Mouse (Mus musculus) CH12F3 (cell line): ENCODE results near the gene Rplp0.

Source experiments
- in situ Hi-C: fragments of 300-500 bp; cut with MboI; formaldehyde crosslinking; loops from 2 replicates; pipeline ENCODE4 v1.14.3; 2020; ENCODE audit warnings: low sequenced_read_pairs

Rplp0 gene

DNA sequence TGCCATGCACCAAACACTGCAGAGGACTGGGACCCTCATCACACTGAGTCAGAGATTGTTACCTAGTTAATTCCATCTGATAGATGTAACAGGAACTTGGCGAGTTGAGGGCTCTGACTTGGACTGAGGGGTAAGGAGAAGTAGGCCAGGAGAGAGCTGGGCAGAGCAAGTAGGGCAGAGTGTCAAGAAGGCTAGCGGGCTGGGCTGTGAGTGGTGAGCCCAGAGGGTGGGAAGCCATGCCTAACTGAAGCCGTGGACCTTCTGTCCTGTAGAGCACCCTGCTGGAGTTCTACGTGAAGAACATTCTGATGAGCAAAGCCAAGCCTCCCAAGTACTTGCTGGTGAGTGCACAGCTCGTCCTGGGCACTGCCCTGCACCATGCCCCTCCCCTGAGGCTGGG lies 20.1 kb downstream of the Rplp0 start:
- in situ Hi-C loops: loop anchor here (5.0 kb wide), 1 partner anchor 33 kb away; no protein-coding TSS in a partner anchor

DNA sequence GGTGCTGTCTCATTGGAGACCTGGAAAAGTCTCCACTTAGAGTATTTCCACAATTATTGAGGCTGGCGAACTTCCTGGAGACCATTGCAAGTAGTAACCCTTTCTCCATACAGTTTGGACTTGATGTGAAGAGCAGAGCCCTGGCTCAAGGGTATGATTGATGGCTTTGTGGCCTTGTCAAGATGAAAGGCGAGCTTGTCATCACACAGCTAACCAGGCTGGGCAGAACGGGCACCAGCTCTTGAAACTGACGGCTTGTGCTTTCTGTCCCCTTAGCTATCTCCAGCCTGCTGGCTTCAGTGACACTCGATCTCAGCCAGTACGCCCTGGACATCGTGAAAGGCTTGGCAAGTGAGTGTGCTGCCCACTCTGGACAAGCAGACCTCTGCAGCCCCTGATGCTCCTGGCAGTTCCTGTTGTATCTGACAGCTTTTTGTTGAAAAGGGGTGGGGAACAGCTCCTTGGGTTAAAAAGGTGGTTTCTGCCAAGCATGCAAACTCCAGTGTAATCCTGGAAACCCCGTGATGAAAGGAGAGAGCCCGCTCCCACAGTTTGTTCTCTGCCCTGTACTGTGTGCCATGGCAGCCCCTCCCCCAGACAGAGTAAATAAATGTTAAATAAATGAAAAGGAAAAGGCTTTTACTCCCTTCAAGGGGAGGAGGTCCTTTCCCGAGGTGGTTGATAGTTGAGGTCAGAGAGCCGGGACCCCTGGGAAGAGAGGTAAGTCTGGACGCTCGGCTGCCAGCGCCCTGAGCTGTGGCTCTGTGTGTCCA lies 21.1 kb downstream of the Rplp0 start:
- in situ Hi-C loops: no loop called here

DNA sequence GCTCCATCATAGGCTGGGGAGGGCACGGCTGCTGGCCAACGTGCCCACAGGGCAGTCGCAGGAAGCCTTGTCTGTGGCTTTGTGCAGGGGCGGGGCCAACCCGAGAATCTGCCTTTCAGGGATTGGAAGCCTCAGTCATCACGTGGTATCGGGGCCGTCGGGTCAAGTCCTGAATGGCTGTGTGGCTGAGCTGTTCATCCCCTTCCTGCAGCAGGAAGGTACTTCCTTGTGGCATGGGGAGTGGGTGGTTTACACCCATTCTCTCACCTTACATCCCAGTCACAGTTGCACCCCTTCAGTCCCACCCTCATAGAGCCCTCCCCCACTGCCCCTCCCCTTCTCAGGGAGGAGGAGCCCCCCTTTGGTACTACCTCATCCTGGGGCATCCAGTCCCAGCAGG lies 22.4 kb downstream of the Rplp0 start:
- in situ Hi-C loops: no loop called here

DNA sequence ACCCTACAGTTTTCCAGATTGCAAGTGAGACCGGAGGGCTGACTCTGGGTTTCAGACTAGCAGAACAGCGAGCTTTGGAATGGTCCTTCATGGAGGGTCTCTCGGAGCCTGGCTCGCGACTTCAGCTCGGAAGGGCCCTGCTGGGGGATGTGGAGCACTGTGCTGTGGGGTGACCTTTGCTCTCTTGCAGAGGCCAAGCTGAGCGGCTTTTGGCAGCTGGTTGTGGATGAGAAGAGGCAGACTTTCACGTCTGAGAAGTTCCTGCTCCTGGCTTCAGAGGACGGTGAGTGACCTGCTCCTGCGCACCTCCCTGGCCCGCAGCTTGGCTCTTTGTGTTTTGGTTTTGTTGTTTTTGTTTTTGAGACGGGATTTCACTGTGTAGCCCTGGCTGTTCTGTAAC lies 26.3 kb downstream of the Rplp0 start:
- in situ Hi-C loops: no loop called here

DNA sequence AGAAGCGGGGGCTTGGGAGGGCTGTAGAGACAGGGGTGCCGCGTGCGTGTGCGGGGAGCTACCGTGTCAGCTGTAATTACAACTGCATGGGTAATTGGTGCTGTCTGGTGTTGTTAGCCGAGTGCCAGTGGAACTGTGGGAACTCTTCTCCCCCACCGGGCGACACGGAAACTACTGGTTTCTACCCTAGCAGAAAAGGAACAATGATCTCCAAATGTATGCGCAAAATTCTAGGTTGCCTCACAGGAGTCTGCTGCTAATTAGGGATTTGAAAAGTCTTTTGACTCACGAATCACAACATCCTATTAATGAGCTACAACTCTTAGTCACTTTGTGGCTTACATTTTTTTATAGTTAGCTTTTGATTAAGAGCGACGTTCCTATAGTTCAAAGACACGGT lies 26.9 kb downstream of the Rplp0 start:
- in situ Hi-C loops: no loop called here

DNA sequence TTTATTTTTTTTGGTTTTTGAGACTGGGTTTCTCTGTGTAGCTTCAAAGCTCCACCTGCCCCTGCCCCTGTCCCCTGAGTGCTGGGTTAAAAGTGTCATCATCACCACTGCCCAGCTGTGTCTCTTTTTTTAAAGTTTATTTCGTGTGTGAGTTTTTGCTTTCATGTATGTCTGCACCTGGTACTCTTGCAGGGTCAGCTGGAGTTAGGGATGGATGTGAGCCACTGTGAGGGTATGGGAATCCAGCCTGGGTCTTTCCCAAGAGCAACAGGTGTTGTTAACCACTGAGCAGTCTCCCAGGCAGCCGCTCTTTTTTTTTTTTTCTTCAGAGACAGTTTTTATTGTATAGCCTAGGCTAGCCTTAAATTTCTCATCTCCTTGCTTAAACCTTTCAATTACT lies 27.5 kb downstream of the Rplp0 start:
- in situ Hi-C loops: no loop called here

DNA sequence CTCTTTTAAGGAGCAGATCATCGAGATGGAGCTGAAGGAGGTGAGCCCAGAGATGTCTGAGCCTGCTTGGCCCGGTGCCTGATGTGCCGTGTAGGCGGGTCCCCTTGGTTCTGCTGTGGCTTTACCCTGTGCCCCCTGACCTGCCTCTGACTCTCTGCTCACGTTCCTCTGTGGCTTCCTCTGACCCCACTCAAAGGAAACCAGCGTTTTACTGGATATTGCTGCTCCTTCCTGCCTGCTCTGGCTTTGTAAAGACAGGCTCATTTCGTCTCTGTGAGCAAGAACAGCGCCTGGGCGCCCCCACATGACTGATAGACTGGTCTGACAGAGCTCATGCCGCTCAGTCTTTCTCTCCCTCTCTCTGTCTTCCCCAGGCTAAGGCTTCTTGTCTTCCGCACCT lies 31.8 kb downstream of the Rplp0 start:
- in situ Hi-C loops: no loop called here

DNA sequence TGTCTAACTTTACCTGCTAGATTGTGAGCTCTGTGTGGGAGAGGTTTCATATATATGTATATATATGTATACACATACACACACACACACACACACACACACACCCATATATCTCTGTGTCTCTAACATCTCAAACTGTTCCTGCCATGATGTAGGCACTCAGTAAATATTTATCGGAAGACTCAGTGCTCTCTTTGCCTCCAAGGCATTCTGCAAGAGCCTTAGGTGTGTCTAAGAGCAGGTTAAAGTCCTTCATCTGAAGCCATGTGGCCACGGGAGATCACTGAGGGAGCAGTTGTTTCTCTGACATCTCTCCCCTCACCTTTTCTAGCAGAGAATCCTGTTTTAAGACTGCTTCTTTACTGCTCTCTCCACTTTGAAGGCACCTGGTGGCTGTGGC lies 32.2 kb downstream of the Rplp0 start:
- in situ Hi-C loops: no loop called here

DNA sequence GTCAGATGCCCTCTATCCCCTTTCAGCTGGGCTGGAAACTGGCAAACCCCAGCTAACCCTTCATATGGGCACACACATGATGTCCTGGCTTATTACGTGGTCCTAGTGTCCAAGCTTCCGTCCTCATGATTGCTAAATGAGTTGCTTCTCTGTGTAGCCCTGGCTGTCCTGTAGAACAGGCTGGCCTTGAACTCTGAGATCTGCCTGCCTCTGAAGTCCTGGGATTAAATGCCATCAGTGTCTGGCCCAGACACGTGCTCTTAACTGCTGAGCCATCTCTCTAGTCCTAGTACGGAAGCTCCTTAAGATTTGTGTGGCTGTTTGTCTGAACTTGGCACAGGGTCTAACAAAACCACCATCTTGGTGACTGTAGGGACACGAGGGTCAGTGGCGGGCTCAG lies 44.3 kb downstream of the Rplp0 start:
- in situ Hi-C loops: no loop called here

DNA sequence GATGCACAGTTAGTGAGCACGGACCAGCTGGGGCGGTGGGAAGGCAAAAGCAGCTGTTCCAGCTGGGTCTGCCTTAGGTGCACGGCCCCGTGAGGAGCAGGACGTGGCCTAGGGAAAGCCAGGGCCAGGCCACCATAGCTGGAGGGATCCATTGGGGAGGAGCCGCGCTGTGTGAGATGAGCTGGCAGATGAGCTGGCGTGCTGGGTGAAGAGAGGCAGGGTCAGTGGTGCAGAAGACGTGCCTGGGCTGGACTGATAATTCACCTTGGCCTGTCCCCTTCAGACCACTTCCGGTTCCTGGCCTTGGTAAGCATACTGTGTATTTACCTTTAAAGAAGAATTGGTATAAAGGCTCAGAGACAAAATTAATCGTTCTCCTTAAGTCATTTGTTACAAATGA lies 52.3 kb downstream of the Rplp0 start:
- in situ Hi-C loops: loop anchor here (5.0 kb wide), 1 partner anchor 34 kb away; no protein-coding TSS in a partner anchor
